ENCODE assay signal across 14 mouse cellular contexts in genomic region chr2:109147292-109147691, GRCm38 (mm10).
"Had no signal": no experiment of that assay in that cellular context is flagged by ENCODE, and none has a peak within 500 bp of the region (broad histone marks: within the 10 kb centered on the region; RNA-seq: fewer than 3 reads in every experiment).

No protein-coding gene starts in this region.

- H3K4me1 ChIP-seq: kidney, embryonic 15.5 days; limb, embryonic 10.5 days; liver, embryonic 15.5 days; stomach, embryonic 15.5 days had no signal

- H3K4me2 ChIP-seq: kidney, embryonic 15.5 days; liver, embryonic 11.5 days; liver, embryonic 15.5 days; stomach, embryonic 15.5 days had no signal

- H3K4me3 ChIP-seq: kidney, embryonic 15.5 days; left cerebral cortex, adult 2 months; limb, embryonic 10.5 days; liver, embryonic 15.5 days; stomach, embryonic 15.5 days had no signal

- H3K9ac ChIP-seq: kidney, embryonic 15.5 days; liver, embryonic 15.5 days; stomach, embryonic 15.5 days had no signal

- ATAC-seq: lung, postnatal 0 days had no signal

- H3K36me3 ChIP-seq: kidney, embryonic 15.5 days; limb, embryonic 10.5 days; liver, embryonic 15.5 days; stomach, embryonic 15.5 days had no signal

- H3K9me3 ChIP-seq: kidney, embryonic 15.5 days; limb, embryonic 10.5 days; liver, embryonic 15.5 days; stomach, embryonic 15.5 days had no signal

- H3K27ac ChIP-seq: kidney, embryonic 15.5 days; left cerebral cortex, adult 2 months; limb, embryonic 10.5 days; liver, embryonic 15.5 days; stomach, embryonic 15.5 days had no signal

- DNase-seq: kidney, adult 2 months; kidney, postnatal 14 days; lung, adult 2 months; lung, postnatal 36 days; right cerebral cortex, postnatal 14 days; thymus, adult 2 months; thymus, postnatal 25 days had no signal

- H3K27me3 ChIP-seq: kidney, embryonic 15.5 days; liver, embryonic 15.5 days; stomach, embryonic 15.5 days had no signal
